Mouse (Mus musculus) myocyte (in vitro differentiated cells): ENCODE results near the gene Ppp1r14a.

Experiments used
- CEBPB ChIP-seq: IDR thresholded peaks from 2 replicates; pipeline ENCODE4 v1.6.1; 2011; ENCODE audit warnings: mild to moderate bottlenecking, moderate library complexity; ENCODE audit not compliant: poor library complexity, insufficient read depth, severe bottlenecking
- E2F4 ChIP-seq: IDR thresholded peaks from one replicate; pipeline ENCODE4 v1.6.1; 2011; ENCODE audit warnings: mild to moderate bottlenecking, control low read depth, moderate library complexity; ENCODE audit not compliant: insufficient read depth
- MAX ChIP-seq: IDR thresholded peaks from one replicate; pipeline ENCODE4 v1.6.1; 2011; ENCODE audit warnings: low read depth, mild to moderate bottlenecking, control low read depth
- MYOD1 ChIP-seq, 3 experiments: IDR thresholded peaks; one replicate each; pipeline ENCODE4 v1.6.1; 2011; ENCODE audit warnings: control low read depth in 2 of 3, low read depth in 2 of 3, mild to moderate bottlenecking in 2 of 3, moderate library complexity in 1 of 3; ENCODE audit not compliant: insufficient read length in 2 of 3, control insufficient read depth in 1 of 3
- MYOG ChIP-seq, 3 experiments: IDR thresholded peaks; one replicate each; pipeline ENCODE4 v1.6.1; 2011; ENCODE audit warnings: control low read depth in 2 of 3, low read depth in 2 of 3, mild to moderate bottlenecking in 2 of 3; ENCODE audit not compliant: insufficient read length in 2 of 3, control insufficient read depth in 1 of 3, insufficient read depth in 1 of 3
- POLR2A ChIP-seq: IDR thresholded peaks from one replicate; pipeline ENCODE4 v1.6.1; 2011; ENCODE audit warnings: low read depth, mild to moderate bottlenecking, control low read depth, moderate library complexity; ENCODE audit not compliant: insufficient read length
- POLR2AphosphoS2 ChIP-seq: IDR thresholded peaks from one replicate; pipeline ENCODE4 v1.6.1; 2011; ENCODE audit warnings: low read depth, control low read depth; ENCODE audit not compliant: insufficient read length
- REST ChIP-seq: IDR thresholded peaks from one replicate; pipeline ENCODE4 v1.6.1; 2011; ENCODE audit warnings: mild to moderate bottlenecking, control low read depth, moderate library complexity; ENCODE audit not compliant: insufficient read depth, insufficient read length
- SRF ChIP-seq: IDR thresholded peaks from one replicate; pipeline ENCODE4 v1.6.1; 2011; ENCODE audit warnings: low read depth; ENCODE audit not compliant: control insufficient read depth, insufficient read length
- TCF12 ChIP-seq: IDR thresholded peaks from one replicate; pipeline ENCODE4 v1.6.1; 2011; ENCODE audit warnings: mild to moderate bottlenecking, control low read depth; ENCODE audit not compliant: poor library complexity, insufficient read depth, severe bottlenecking
- TCF3 ChIP-seq: IDR thresholded peaks from one replicate; pipeline ENCODE4 v1.6.1; 2011; ENCODE audit warnings: low read depth, control low read depth; ENCODE audit not compliant: insufficient read length
- USF1 ChIP-seq: IDR thresholded peaks from one replicate; pipeline ENCODE4 v1.6.1; 2011; ENCODE audit warnings: low read depth, mild to moderate bottlenecking, control low read depth, moderate library complexity

GRCm38 (mm10) chr7:29335276-29335675, 46.2 kb downstream of the Ppp1r14a start:
- TF ChIP-seq SRF (no peak), CEBPB (no peak), USF1 (no peak), POLR2AphosphoS2 (no peak), MYOD1 (IDR thresholded peaks at IDR 0.05; ENCODE audit: control insufficient read depth in 1 of 3, insufficient read length in 2 of 3, low read depth in 2 of 3) (no peak), POLR2A (no peak), TCF3 (no peak), TCF12 (no peak), MAX (no peak), E2F4 (no peak), MYOG (IDR thresholded peaks at IDR 0.05; ENCODE audit: control insufficient read depth in 1 of 3, insufficient read depth in 1 of 3, insufficient read length in 2 of 3, low read depth in 2 of 3) (no peak), REST (no peak)
